Mouse (Mus musculus) testis, postnatal 14 days (tissue): ENCODE data around the gene G3bp2.
"Not testable (repeated sequence)": the region's sequence is repeated elsewhere in the genome, so short reads cannot be mapped to it uniquely, and the experiment has no call there.

Experiments
- DNase-seq: peaks from one replicate; pipeline ENCODE4 v3.0.0; 2021; ENCODE audit warnings: low spot score

The G3bp2 gene

DNA sequence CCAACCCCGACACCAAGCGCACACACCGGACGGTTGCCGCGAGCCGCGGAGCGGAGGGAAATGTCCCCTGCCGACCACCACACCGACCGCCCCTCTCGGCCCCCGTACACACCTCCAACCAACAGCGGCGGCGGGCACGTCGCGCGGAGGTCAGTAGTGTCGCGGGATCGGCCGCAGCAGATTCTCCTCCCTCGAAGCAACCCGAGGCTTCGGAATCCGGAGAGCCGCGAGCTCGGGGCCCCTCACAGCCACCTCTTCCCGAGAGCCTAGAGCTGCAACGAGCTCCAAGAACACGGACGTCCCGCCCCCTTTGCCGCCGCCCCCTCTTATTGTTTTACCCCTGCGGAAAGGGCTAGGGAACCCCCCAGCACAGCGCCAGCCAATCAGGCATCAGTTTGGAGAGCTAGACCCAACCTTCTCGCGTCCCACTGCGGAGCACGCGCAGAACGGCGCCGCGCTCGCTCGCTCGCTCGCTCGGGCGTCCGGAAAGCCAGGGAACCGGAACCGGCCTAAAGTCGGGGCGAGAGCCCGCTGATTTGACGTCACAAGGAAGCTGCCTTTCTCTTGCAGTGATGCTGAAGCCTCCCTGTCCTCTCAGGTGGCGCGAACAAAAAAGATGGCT is at the start of gene G3bp2:
Gene G3bp2, minus strand, starts transcription at position 303 of the 622 bp plus-strand sequence.
- peak; percentile 98 for DNase-seq

DNA sequence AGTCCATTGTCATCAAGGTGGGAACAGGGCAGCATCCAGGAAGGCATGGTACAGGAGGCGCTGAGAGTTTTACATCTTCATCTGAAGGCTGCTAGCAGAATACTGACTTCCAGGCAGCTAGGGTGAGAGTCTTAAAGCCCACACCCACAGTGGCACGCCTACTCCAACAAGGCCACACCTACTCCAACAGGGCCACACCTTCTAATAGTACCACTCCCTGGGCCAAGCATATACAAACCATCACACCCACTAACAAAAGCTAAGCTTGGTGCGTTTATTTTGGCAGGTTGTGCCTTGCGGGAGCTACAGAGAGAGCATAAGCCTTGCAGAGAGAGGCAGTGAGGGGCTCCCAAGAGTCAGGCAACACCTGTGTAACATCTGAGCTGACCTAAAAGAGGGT is 49.5 kb upstream of the G3bp2 start:
- not testable (repeated sequence) for DNase-seq

DNA sequence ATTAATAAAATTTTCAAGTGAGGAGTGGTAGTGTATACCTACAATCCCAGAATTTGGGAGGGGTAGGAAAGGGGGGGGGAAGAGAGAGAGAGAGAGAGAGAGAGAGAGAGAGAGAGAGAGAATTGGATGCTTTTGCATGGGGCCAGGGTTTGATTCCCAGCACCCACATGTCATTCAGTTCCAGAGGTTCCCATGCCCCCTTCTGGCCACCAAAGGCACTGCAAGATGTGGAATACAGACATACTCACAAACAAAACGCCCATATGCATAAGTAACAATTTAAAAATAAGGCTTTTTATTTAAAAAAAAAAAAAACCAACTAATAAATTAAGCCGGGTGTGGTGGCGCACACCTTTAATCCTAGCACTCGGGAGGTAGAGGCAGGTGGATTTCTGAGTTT is 48.6 kb upstream of the G3bp2 start:
- no peak for DNase-seq

DNA sequence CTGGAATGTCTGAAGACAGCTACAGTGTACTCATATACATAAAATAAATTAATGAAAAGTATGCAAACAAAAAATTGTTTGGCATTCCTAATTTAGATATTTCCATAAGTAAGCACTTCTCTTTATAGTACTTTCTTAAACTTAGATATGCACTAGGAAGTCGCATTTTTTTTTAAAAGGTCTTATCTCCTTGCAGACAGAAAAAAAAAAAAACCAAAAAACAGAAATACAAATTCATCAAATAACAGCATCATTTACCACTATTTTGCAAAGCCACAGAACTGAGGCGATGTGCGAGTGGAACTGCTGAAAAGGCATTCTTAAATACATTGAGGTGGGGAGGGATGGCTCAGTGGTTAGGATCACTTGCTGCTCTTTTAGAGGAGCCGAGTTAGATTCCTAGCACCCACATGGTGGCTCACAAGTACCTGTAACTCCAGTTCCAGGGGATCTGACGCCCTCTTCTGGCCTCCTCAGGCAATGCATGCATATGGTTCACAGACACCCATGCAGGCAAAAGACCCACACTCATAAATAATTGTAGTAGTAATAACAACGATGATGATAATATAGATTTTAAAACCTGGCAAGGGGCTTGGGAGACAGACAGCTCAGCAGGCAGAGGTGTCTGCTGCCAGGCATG is 46.6 kb upstream of the G3bp2 start:
- DNase-seq: no peak

DNA sequence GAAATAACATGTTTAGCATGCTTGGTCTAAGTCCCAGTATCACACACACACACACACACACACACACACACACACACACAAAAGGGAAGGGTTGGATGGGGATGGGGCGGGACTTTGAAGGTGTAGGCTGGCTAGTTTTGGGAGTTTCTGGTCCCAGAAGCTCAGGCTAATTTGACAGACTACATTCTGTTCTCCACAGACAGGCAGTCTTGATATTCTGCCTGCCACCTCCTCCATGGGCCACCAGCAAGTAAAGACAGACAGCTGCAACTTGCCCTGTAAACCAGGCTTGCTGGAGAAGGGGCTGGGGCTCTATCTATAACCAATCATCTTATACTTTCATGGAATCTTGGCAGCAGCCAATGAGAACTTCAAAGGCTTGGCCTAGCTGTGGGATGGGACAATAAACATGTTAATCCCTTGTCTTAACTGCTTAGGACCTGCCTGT is 45.8 kb upstream of the G3bp2 start:
- DNase-seq: no peak

DNA sequence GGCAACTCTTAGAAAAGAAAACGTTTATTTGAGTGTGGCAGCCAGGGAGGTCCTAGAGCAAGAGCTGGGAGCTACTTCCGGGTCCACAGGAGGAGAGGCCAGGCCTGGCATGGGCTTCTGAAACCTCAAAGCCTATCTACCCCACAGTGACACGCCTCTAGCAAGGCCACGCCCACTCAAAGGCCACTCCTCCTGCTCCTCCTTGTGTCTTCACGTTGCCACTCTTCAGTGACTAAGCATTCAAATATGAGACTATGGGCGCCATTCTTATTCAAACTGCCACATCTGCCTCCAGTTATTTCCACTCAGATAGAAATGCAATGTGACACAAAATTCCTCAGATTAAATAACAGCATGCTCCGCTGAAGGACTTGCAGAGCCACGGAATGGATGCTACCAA is 45.1 kb upstream of the G3bp2 start:
- peak; percentile 69 for DNase-seq

DNA sequence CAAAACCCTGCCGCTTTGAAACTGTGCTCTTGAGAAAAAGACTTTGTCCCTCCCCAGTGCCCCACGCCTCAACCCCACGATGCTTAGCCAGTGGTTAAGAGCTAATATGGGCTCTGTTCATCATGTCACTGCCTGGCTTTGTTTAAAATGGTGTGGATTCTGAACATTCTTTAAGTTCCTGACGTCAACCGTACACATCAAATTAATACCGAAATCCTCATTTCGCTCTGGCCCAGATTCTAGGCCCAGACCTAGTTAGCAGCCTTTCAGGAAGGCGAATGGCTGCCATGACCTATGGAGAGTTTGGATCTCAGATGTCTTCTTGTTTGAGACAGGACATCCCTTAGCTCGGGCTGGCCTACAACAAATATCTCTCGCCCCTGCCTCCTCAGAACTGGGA is 44.2 kb upstream of the G3bp2 start:
- DNase-seq: no peak

DNA sequence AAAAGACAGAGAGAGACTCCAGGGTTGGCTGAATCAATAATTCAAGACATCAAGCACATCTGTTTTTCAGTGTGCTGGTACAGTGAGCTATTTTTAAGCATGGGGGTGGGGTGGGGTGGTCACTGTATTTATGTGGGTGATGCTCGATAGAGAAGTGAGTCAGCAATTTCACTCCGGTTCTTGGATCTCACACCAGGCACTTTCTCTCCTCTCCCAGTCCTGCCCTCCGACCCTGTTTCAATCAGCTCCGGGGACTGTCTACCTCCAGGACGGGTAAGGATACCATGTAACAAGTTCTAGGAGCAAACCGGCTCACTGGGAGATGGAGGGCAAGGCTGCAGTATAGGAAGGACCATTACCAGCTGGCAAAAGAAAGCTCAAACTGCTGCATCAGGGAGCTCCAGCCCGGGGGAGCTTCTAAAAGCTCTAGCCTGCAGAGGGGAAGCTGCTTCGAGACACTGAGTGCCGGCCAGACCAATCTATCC is 43.7 kb upstream of the G3bp2 start:
- DNase-seq: peak; percentile 86

DNA sequence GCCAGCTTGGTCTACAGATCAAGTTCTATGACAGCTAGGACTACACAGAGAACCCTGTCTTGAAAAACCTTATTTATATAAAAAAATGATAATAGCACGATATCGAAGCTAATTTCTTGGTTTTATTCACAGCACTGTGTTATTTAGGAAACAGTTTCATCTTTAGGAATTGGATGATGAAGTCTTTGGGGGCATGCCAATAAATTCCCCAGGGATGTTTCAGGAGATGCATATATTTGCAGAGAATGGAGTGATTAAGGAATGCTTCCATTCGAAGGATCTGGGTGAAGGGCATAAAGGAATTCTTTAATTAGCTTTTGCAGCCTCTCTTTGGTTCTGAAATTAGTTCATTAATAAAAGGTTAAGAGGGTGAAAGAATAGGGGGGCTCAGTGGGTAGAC is 41.9 kb upstream of the G3bp2 start:
- no peak for DNase-seq

DNA sequence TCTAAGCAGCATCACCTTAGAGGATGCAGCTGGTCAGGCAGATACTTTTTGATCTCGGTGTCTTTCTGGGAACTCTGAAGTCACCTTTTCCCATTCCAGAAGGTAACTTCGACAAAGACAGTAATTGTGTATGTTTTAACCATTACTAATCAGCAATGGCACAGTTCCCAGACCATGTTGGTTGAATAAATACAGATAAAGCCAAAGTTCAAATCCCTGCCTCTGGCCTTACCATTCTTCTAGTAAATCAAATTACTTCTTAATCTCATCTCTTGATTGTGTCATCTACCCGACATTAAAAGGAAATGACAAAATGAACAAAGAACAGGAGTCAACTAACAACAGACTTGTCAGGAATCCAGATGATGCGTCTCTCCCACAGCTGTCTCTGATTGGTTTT is 38.1 kb upstream of the G3bp2 start:
- no peak for DNase-seq

DNA sequence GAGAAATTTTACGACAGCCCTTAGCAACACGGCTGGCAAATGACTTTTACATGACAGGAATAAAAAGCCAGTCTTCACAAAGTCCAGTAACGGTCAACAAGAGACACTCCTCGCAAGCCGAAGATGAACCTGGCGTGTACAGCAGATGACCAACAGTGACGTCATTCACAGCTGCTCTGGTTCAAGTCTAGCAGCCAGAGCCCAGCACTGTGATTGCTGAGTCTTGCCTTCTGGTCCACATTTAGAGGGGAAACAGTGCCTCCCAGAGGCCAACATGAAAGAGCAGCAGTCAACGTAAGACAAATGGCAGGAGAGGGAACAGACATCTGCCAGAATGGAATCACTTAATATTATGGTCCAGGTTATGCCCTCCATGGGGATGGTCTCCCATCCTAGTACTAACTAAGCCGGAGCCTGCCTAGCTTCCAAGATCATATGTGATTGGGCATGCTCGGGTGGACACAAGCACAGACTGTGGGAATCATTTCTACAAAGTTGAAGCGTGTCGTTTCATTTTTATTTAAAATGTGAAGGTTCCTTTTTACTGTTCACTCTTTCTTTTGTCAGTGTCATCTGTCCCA is 34.4 kb upstream of the G3bp2 start:
- DNase-seq: no peak

DNA sequence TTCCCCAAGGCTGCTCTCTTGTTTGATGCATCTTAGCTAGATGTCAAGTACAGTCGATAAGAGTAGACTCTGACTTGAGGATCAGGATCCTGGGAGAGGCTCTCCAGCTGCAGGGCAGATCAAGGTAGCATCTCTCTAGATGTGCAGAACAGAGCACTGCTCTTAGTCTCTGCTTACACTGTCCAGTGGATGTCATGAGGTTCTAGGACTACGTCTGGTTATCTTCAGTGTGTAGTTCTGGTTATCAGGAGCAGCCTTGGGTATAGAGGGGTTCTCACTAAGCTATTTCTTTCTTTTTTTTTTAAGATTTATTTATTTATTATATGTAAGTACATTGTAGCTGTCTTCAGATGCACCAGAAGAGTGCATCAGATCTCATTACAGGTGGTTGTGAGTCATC is 31.4 kb upstream of the G3bp2 start:
- no peak for DNase-seq

DNA sequence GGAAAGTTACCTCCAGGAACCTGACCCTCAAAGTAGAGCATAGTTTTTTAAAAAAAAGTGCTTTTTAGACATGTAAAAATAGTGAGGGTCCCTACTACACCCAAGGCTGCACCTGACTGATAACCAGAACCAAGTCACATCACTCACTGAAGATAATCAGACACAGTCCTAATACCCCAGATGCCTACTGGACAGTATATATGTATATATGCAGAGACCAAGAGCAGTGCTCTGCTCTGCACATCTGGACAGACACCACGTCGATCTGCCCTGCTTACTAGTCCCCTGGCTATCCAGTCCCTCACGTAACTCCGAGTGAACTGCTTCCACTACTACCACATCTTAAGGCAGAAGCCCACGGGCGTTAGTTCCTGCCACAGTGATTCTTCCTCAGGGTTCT is 30.7 kb upstream of the G3bp2 start:
- DNase-seq: no peak

DNA sequence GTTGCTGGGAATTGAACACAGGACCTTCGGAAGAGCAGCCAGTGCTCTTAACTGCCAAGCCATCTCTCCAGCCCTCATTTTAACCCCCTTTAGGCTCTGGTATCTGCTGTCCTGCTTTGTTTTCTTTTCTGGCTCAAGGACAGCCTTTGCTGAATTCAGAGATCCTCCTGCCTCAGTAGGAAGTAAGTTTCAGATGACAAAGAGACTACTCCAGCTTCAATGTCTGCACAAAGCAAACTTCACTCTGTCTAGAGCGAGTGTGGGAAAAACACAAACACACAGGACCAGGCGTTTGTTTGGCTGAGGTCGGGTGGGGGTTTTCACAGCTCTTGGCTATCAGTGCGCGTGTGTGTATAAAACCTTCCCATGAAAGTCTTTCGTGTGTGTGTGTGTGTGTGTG is 30.0 kb upstream of the G3bp2 start:
- DNase-seq: no peak

DNA sequence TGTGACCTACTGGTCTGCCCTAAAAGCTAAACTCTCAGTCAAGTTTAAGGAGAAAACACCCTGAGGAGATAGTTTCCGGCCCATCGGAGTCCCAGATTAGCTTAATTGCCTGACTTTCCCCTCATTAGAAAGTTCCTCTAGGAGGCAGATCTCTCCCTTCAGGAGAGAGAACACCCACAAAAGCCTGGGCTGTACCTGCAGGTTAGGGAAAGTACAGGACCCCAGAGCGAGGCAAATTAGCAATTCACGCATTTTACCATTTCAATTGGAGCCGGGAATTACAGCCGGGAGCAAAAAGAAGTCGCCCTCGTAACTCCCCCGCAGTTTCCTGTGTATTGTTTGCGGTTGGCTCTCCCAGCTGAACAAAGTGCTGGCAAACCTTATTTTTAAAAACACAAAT is 29.1 kb upstream of the G3bp2 start:
- no peak for DNase-seq

DNA sequence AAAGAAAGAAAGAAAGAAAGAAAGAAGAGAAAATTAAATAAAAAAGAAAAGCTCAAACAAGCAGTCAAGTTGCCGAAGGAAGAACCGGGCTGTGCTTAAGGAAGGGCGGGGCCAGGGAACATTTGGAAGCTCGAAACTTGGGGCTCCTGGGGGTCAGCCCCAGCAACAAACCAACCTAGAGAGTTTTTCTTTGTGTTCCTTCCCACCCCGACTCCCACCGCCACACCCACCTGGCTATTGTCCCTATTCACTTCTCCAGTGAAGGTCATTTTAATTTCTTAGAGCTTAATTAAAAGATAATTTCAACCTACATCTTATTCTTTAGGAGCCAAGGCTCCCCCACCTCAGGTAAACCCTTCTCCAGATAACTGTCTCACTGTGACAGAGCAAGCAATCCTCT is 28.7 kb upstream of the G3bp2 start:
- DNase-seq: no peak

DNA sequence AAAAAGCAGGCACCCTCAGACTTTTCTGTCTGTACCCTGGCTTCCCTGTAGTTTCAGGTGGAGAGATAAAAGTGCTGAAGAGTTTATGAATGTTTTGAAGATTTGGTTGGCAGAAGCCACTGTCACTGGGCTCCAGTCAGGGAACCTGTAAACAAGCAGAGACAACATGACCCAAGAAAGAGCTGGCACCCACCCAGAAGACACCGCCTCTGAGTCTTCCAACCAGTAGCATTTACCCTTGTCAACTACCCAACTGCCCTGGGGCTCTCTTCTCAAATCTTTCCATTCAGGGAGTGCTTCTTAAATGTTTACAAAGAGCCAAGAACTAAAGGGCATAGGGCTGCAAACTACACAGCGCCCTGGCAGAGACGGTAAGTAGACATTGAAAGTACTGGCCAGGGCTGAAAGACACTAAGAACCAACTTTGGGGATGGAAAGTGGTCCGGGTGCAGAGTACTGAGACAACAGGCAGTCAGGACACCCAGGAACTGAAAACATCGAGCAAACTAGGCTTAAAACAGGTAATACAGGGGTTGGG is 27.4 kb upstream of the G3bp2 start:
- no peak for DNase-seq

DNA sequence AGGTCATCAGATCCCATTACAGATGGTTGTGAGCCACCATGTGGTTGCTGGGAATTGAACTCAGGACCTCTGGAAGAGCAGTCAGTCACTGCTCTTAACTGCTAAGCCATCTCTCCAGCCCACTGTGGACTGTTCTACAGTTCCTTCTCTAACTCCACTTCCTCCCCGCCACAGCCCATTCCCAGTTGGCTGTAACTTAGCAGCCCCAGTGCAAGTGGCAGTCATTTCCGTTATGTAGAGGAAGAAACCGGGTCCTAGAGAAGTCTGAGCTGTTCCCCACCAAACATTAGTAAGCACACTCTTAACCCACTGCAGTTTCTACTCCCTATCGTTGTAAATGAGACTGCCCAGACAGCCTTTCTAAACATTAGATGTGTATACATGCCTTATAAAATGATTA is 23.8 kb upstream of the G3bp2 start:
- no peak for DNase-seq

DNA sequence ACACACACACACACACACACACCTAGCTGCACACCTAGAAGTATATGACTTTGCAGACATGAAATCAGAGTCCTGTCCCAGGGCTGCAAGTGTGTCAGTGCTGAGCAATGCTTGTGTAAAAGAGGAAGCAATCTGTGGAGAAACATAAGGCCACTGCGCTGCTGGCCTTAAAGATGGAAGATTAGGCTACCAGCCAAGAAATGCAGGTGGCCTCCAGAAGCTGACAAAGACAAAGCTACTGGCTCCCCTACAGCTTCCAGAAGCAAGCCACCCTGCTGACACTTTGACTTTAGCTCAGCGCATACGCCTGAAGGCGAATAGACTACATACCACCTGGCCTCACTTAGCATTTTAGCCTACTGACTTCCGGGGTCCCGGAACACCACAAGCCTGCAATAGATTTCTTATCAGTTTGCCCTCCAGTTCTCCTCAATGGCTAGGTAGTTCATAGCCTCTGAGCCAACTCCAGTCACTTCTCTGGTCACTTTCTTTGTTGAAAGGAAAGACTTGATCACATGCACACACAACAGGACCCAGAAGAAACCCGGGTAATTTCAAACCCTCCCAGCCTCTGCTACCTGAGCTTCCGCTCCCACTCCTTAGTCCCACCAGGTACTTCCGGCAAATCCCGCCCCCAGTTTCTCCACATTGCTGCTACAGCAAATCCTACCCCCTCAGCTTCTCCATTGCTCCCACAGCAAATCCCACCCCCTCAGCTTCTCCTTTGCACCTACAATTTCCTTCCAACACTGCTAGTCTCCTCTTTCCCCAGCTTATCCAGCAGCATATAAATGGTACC is 23.0 kb upstream of the G3bp2 start:
- DNase-seq: no peak

DNA sequence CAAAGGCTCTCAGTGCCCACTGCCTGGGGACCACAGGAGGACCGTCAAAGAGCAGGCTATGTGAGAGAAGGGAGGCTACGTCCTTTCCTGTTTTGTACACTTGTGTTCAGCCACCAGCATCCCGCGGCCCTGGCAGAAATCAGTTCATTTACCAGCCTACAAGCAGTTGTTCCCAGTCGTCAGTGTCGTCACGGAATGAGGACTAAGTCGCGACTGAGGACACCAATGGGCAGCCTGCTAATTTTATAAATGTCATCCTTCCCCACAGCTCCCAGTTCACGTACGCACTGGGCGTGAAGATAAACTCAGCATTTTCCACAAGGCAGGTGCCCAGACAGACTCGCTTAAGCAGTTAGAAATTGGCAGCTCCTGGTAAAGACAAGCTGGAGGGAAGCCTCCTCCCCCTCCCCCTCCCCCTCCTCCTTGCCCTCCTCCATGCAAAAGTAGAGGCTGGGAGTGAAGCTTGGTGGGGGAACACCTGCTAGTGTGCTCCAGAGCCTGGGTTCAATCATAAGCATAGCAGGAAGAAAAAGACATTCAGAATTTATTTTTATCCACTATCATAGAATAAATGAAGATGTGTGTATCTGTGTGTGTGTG is 20.4 kb upstream of the G3bp2 start:
- no peak for DNase-seq

DNA sequence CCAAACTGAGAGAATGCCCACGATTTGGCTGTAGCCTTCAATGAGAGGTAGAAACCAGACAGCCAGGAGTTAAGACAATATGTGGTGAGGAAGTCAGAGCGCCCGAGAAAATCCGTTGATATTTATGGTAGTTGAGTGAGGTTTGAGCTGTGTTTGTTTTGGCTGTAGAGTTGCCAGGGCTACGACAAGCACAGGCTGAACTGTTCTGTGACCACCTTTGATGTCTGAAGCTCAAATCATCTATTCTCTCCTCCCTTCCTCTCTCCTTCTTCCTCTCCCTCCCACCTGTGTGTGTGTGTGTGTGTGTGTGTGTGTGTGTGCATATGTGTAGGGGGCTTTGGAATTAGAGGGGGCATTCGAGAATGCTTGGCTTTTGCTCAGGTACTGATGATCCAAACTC is 19.5 kb upstream of the G3bp2 start:
- no peak for DNase-seq

DNA sequence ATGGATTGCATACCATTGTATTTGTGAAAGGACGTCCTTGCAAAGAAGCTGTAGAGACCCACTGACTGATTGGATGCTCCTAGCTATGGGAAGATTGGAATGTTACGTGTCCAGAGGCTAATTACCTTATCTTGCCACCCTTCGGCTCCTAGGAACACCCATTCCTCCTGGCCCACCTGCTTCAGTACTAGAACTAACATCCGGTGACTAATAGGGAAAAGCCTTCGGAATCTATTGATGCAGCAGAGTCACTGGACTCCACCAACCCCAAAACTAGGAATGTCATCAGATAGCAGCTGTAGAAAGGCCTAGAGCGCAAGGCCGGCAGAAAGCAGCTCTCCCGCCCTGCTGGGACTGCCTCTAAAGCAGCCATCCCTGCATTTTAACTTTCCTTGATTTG is 18.1 kb upstream of the G3bp2 start:
- no peak for DNase-seq
